Mouse (Mus musculus) cortical plate, adult 2 months (tissue): Measurements from ENCODE around the gene Itpr2.

Experiments used
- CTCF ChIP-seq: fragments of 200-500 bp; IDR thresholded peaks from 2 replicates; pipeline ENCODE4 v1.5.1; 2011; ENCODE audit warnings: mild to moderate bottlenecking, control low read depth, low read length; ENCODE audit not compliant: insufficient read depth; ENCODE audit errors: extremely low read depth
- POLR2A ChIP-seq: fragments of 200-500 bp; IDR thresholded peaks from 2 replicates; pipeline ENCODE4 v1.6.1; 2011; ENCODE audit warnings: mild to moderate bottlenecking, low read length, control low read depth; ENCODE audit not compliant: insufficient read depth; ENCODE audit errors: extremely low read depth

DNA sequence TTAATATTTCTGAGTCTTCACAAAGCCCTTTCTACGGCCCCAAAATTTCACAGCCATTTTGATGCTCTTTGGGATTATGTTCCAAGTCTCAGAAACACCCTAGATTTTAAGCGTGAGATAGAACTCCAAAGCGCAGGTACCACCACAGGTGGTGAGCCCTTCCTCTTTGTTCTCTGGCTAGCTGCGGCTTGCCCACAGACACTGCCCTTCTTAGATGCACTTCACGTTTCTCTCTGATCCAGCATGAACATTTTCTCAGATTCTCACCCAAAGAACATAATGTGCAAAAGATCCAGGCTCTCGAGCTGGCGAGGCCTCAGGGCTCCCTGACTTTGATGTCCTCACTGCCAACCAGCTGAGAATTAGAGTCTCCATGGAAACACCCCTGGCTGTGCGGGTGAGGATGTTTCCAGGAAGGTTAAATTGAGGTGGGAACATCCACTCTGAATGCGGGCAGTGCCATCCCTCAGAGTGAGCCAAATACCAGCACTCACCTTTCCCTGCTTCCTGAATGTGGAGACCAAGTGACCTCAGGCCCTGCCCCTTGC lies 149.7 kb downstream of the Itpr2 start:
- no peak for TF ChIP-seq POLR2A
- TF ChIP-seq CTCF: no peak
